Mouse (Mus musculus): ENCODE data around the gene Fry. TPM values are rescaled to one million over a fixed set of nuclear protein-coding genes. Genes with fewer than 3 reads are reported as not detected.

Fry gene
- polyA plus RNA-seq, 1 experiment from 2014 or later: 4.1 TPM

GRCm38 (mm10) chr5:150232159-150233150 is 114.0 kb downstream of the Fry start:
- H3K27ac ChIP-seq: no peak overlapping the region
- peaks cover 4% of the 10 kb centered on the region for H3K9me3 ChIP-seq (replicated peaks)
- WGBS (ENCODE audit: insufficient replicate concordance): 32% methylated on average over 16 of the region's 21 CpGs
- H3K4me3 ChIP-seq: no peak overlapping the region
- no peak overlapping the region for H3K9ac ChIP-seq
- H3K27me3 ChIP-seq (replicated peaks): no peaks in the 10 kb centered on the region
- ATAC-seq: peak; percentile 56
- peak overlapping the region; percentile 34; the same call in 1 of the 2 replicates for H3K4me2 ChIP-seq
- H3K4me1 ChIP-seq: 0 out of 2 replicates have a peak, but pooled peaks cover 2% of the 10 kb centered on the region
- H3K36me3 ChIP-seq: no peaks in the 10 kb centered on the region; the same call in 1 of the 2 replicates

- Histone ChIP-seq H3K27me3 (replicated peaks) (no peaks in the 10 kb centered on the region), H3K4me2 (no peak overlapping the region), H3K4me1 (0 out of 2 replicates have a peak, but pooled peaks cover 2% of the 10 kb centered on the region), H3K36me3 (no peaks in the 10 kb centered on the region; the same call in 1 of the 2 replicates), H3K4me3 (no peak overlapping the region), H3K27ac (no peak overlapping the region), H3K9me3 (replicated peaks) (peaks cover 4% of the 10 kb centered on the region), H3K9ac (no peak overlapping the region)
- 44% methylated on average over 17 of the region's 17 CpGs for WGBS (ENCODE audit: insufficient replicate concordance)
- peak; percentile 52; the same call in 1 of the 2 replicates for ATAC-seq
These were observed 114.9 kb downstream of the Fry start for GRCm38 (mm10) chr5:150233154-150233886.

- Histone ChIP-seq H3K9me3 (replicated peaks) (no peaks in the 10 kb centered on the region), H3K27ac (no peak overlapping the region), H3K27me3 (replicated peaks) (no peaks in the 10 kb centered on the region), H3K9ac (no peak overlapping the region), H3K4me1 (0 out of 2 replicates have a peak, but pooled peaks cover 2% of the 10 kb centered on the region), H3K4me2 (no peak overlapping the region), H3K36me3 (no peaks in the 10 kb centered on the region), H3K4me3 (no peak overlapping the region)
- ATAC-seq: no peak
- WGBS (ENCODE audit: insufficient replicate concordance): 78% methylated on average over 5 of the region's 5 CpGs
These were observed 117.5 kb downstream of the Fry start for GRCm38 (mm10) chr5:150235931-150236330.

DNA sequence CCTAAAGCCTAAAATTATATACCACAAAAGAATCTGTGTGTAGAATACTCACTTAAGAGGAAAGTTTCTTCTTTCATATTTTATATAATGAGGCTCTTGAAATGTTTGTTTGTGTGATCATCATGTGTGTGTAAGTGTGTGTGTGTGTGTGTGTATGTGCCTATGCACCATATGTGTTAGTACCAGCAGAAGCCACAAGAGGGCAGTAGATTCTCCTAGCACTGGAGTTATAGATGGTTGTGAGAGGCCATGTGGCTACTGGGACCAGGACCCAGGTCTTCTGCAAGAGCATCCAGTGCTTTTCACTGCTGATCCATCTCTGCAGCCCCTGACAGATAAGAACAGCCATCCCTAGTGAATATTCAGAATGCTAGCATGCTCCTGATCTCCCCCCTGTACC is 118.2 kb downstream of the Fry start:
- Histone ChIP-seq H3K9me3 (replicated peaks) (no peaks in the 10 kb centered on the region), H3K27me3 (replicated peaks) (no peaks in the 10 kb centered on the region), H3K9ac (no peak overlapping the region), H3K4me2 (no peak overlapping the region), H3K4me3 (no peak overlapping the region), H3K27ac (no peak overlapping the region), H3K36me3 (no peaks in the 10 kb centered on the region), H3K4me1 (0 out of 2 replicates have a peak, but pooled peaks cover 2% of the 10 kb centered on the region)
- ATAC-seq: no peak

DNA sequence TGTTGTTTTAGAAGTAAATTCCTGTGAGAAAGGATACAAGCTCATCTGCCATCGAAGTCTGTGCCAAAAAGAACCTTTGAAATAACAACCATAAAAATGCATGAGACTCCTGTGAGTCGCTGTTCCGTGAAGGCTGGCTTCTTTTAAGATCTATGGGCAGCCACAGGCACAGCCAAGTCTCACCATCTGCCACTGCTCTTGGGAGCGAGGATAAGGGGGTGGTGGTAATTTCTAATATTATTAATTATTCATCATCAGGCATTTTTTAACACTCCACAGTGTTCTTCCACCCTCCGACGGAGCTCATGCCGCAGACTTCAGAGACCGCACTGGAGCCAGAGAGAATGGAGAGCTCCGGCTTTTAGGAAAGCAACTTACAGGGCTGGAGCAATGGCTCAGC is 123.2 kb downstream of the Fry start:
- Histone ChIP-seq H3K4me2 (no peak overlapping the region), H3K27me3 (replicated peaks) (no peaks in the 10 kb centered on the region), H3K9ac (no peak overlapping the region), H3K36me3 (no peaks in the 10 kb centered on the region), H3K27ac (no peak overlapping the region), H3K4me3 (no peak overlapping the region), H3K9me3 (replicated peaks) (no peaks in the 10 kb centered on the region), H3K4me1 (no peaks in the 10 kb centered on the region)
- WGBS (ENCODE audit: insufficient replicate concordance): 85% methylated on average over 9 of the region's 9 CpGs
- no peak for ATAC-seq

DNA sequence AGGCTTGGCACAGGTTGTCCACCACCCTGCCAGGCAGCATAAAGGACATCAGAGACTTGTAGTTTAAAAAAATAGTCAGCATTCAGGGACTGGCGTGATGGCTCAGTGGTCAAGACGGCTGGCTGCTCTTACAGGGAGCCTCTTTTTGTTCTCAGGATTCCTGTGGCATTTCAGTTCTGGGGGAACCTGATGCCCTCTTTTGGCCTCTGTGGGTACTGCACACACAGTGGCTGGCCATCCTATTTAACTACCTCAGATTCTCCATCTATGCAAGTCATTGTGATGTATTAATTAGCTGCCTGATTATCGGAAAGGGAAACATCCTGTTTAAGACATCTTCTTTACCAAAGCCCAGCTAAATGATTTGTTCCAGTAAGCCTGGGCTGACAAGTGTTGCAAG is 128.3 kb downstream of the Fry start:
- no peaks in the 10 kb centered on the region for H3K36me3 ChIP-seq
- 74% methylated on average over 3 of the region's 3 CpGs for WGBS (ENCODE audit: insufficient replicate concordance)
- no peak overlapping the region for H3K4me2 ChIP-seq
- ATAC-seq: no peak
- no peak overlapping the region for H3K27ac ChIP-seq
- H3K4me3 ChIP-seq: no peak overlapping the region
- no peaks in the 10 kb centered on the region for H3K4me1 ChIP-seq
- H3K27me3 ChIP-seq (replicated peaks): no peaks in the 10 kb centered on the region
- H3K9ac ChIP-seq: no peak overlapping the region
- H3K9me3 ChIP-seq (replicated peaks): no peaks in the 10 kb centered on the region

GRCm38 (mm10) chr5:150257764-150258163 is 139.3 kb downstream of the Fry start:
- 59% methylated on average over 7 of the region's 7 CpGs for WGBS (ENCODE audit: insufficient replicate concordance)

DNA sequence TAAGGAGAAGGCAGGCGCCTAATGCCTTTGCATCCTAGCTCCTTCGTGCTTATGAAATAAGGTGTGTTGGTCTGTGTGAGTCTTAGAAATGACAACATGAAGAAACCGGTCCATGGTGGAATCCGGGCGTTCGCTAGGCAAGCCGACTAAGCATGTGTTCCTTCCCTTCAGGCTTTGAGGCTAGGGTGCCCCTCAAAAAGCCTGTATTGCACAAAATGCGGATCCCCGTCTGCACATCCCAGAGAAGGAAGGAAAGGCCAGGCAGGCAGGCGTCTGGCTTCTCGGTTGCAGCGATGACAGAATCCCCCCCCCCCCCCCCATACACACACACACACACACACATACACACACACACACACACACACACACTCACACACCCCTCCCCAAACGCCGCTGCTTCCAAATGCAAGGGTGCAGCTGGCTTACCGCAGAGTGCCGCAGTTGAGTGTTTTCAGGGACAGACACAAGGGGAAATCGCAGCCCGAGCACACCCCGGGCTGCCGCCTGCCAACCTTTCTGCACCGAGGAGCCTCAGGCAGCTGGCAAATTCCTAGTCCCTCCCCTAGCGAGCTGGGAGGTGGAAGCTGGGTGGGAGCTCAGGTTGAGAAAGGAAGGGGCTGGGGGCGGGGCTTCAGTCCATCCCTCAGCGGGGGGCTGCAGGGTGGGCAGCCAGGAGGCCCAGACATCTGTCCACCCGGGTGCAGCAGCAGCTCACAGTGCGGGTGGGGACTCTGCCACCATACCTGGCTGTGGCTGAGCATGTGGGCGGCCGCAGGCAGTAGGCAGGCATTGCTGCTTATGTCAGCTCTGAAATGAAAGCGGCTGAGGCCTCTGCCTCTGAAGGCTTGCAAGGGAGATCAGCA is 141.0 kb downstream of the Fry start:
- peak overlapping the region; percentile 44 for H3K9ac ChIP-seq

More at GRCm38 (mm10) chr5:150257764-150258163, 139.3 kb downstream of the Fry start:
- no peaks in the 10 kb centered on the region for H3K9me3 ChIP-seq (replicated peaks)
- H3K4me2 ChIP-seq: no peak overlapping the region
- no peak overlapping the region for H3K4me3 ChIP-seq
- H3K9ac ChIP-seq: no peak overlapping the region
- no peak for ATAC-seq
- H3K4me1 ChIP-seq: peaks cover 11% of the 10 kb centered on the region
- H3K36me3 ChIP-seq: no peaks in the 10 kb centered on the region
- H3K27ac ChIP-seq: no peak overlapping the region
- peaks cover 11% of the 10 kb centered on the region for H3K27me3 ChIP-seq (replicated peaks)

GRCm38 (mm10) chr5:150260054-150260386 is 141.6 kb downstream of the Fry start:
- Histone ChIP-seq H3K4me3 (no peak overlapping the region), H3K4me2 (peak overlapping the region; percentile 68), H3K27ac (no peak overlapping the region), H3K36me3 (no peaks in the 10 kb centered on the region), H3K9me3 (replicated peaks) (no peaks in the 10 kb centered on the region), H3K4me1 (peaks cover 13% of the 10 kb centered on the region), H3K9ac (no peak overlapping the region), H3K27me3 (replicated peaks) (peaks cover 11% of the 10 kb centered on the region)
- no peak for ATAC-seq
- 49% methylated on average over 9 of the region's 9 CpGs for WGBS (ENCODE audit: insufficient replicate concordance)

More for the DNA sequence above, 141.0 kb downstream of the Fry start:
- no peak for ATAC-seq
- H3K27me3 ChIP-seq (replicated peaks): peaks cover 11% of the 10 kb centered on the region
- H3K4me2 ChIP-seq: peak overlapping the region; percentile 68
- 6% methylated on average over 29 of the region's 29 CpGs for WGBS (ENCODE audit: insufficient replicate concordance)
- H3K9me3 ChIP-seq (replicated peaks): no peaks in the 10 kb centered on the region
- H3K4me1 ChIP-seq: peaks cover 13% of the 10 kb centered on the region
- H3K27ac ChIP-seq: no peak overlapping the region
- H3K36me3 ChIP-seq: no peaks in the 10 kb centered on the region
- H3K4me3 ChIP-seq: peak overlapping the region; percentile 43

DNA sequence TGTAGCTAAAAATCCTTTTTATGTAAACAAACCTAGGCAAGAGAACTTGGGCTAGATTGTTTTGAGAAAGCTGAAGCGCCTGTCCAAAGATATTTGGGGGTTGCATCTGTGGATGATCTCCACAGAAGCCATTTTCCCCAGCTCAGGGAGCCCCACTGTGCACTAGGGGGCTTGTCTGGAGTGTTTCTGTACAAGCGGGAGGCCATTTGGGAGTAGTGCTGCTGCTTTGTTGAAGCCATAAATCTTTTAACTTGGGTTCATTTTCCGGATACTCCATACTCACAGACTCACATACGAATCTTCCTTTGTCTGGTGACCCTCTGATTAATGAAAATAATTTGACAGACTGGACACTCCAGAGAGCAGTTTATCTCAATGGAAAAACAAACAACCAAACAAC is 142.9 kb downstream of the Fry start:
- H3K27ac ChIP-seq: no peak overlapping the region

GRCm38 (mm10) chr5:150262046-150262716 is 143.7 kb downstream of the Fry start:
- no peak overlapping the region for H3K9ac ChIP-seq
- no peak for ATAC-seq
- H3K4me2 ChIP-seq: no peak overlapping the region
- no peaks in the 10 kb centered on the region for H3K36me3 ChIP-seq
- no peak overlapping the region for H3K4me3 ChIP-seq
- 75% methylated on average over 16 of the region's 16 CpGs for WGBS (ENCODE audit: insufficient replicate concordance)
- no peaks in the 10 kb centered on the region for H3K9me3 ChIP-seq (replicated peaks)
- H3K4me1 ChIP-seq: peaks cover 13% of the 10 kb centered on the region
- no peak overlapping the region for H3K27ac ChIP-seq
- H3K27me3 ChIP-seq (replicated peaks): peaks cover 11% of the 10 kb centered on the region

More for the DNA sequence above, 142.9 kb downstream of the Fry start:
- ATAC-seq: no peak
- Histone ChIP-seq H3K9me3 (replicated peaks) (no peaks in the 10 kb centered on the region), H3K27me3 (replicated peaks) (peaks cover 11% of the 10 kb centered on the region), H3K36me3 (no peaks in the 10 kb centered on the region), H3K4me3 (no peak overlapping the region), H3K4me2 (no peak overlapping the region), H3K9ac (no peak overlapping the region), H3K4me1 (peaks cover 13% of the 10 kb centered on the region)
- 64% methylated on average over 4 of the region's 4 CpGs for WGBS (ENCODE audit: insufficient replicate concordance)

Measured in liver, embryonic 12.5 days (tissue).